ENCODE assay signal across 8 mouse cellular contexts in genomic region chr13:55329683-55330566, GRCm38 (mm10). TPM values are rescaled to one million over a fixed set of nuclear protein-coding genes. Genes with fewer than 3 reads are reported as not detected.
A peak's percentile ranks its signal among the peaks of the same experiment; 100 is the strongest.
DNase-seq lines count a peak whose midpoint lies in the region; ATAC-seq and TF ChIP-seq lines count a peak whose summit lies in the region.

TSS of gene Mxd3 (minus strand) at chr13:55329823.

- no peak for TF ChIP-seq CTCF in G1E (IDR thresholded peaks at IDR 0.05; ENCODE audit: low read depth, low read length)

- H3K27ac ChIP-seq in forebrain, embryonic 13.5 days = peak within 1 kb of the TSS; percentile 92
- peak within 1 kb of the TSS; percentile 91 for H3K27ac ChIP-seq in lung, embryonic 16.5 days (ENCODE audit: low read length)

- intact Hi-C loops in heart, postnatal 25 days (cut with DNase I) = no loop called here

- H3K36me3 ChIP-seq in G1E (replicated peaks) = peaks cover 31% of the 10 kb centered on the region
- H3K36me3 ChIP-seq in forebrain, embryonic 13.5 days (ENCODE audit: poor library complexity, severe bottlenecking) = peaks cover 15% of the 10 kb centered on the region
- H3K36me3 ChIP-seq in lung, embryonic 16.5 days (ENCODE audit: control insufficient read depth, insufficient read depth, low read length) = peaks cover 11% of the 10 kb centered on the region

- H3K4me2 ChIP-seq in forebrain, embryonic 13.5 days = peak within 1 kb of the TSS; percentile 68
- H3K4me2 ChIP-seq in lung, embryonic 16.5 days (ENCODE audit: low read depth, low read length) = peak within 1 kb of the TSS; percentile 74

- H3K27me3 ChIP-seq in G1E (ENCODE audit: insufficient read depth, low read length) = peaks cover 13% of the 10 kb centered on the region
- H3K27me3 ChIP-seq in forebrain, embryonic 13.5 days = no peaks in the 10 kb centered on the region
- no peaks in the 10 kb centered on the region for H3K27me3 ChIP-seq in lung, embryonic 16.5 days (ENCODE audit: control insufficient read depth, insufficient read depth, low read depth, low read length)

- H3K9ac ChIP-seq in forebrain, embryonic 13.5 days = peak within 1 kb of the TSS; percentile 83
- peak within 1 kb of the TSS; percentile 76 for H3K9ac ChIP-seq in lung, embryonic 16.5 days (ENCODE audit: low read length)

- ATAC-seq in G1E (ENCODE audit: extremely low read depth, insufficient number of reproducible peaks, low FRiP score, poor library complexity, severe bottlenecking) = peak; percentile 65
- ATAC-seq in cerebellum, adult (ENCODE audit: insufficient number of reproducible peaks, low FRiP score, low TSS enrichment) = peak; percentile 61
- ATAC-seq in forebrain, embryonic 13.5 days = peak; percentile 84
- ATAC-seq in lung, embryonic 16.5 days (ENCODE audit: low read depth) = peak; percentile 90

- no peaks in the 10 kb centered on the region for H3K9me3 ChIP-seq in G1E (replicated peaks)
- no peaks in the 10 kb centered on the region for H3K9me3 ChIP-seq in forebrain, embryonic 13.5 days (replicated peaks)
- H3K9me3 ChIP-seq in lung, embryonic 16.5 days (ENCODE audit: control insufficient read depth, low read length) = no peaks in the 10 kb centered on the region

- H3K4me3 ChIP-seq in G1E (ENCODE audit: low read depth, low read length) = peak within 1 kb of the TSS; percentile 78
- H3K4me3 ChIP-seq in forebrain, embryonic 13.5 days = peak within 1 kb of the TSS; percentile 64
- H3K4me3 ChIP-seq in lung, embryonic 16.5 days (ENCODE audit: low read length) = peak within 1 kb of the TSS; percentile 66

- WGBS in forebrain, embryonic 13.5 days = under 1% methylated on average over 74 of the region's 82 CpGs
- under 1% methylated on average over 71 of the region's 82 CpGs for WGBS in lung, embryonic 16.5 days

- peaks cover 47% of the 10 kb centered on the region for H3K4me1 ChIP-seq in G1E (ENCODE audit: insufficient read depth, low read depth, low read length)
- peaks cover 34% of the 10 kb centered on the region for H3K4me1 ChIP-seq in forebrain, embryonic 13.5 days
- H3K4me1 ChIP-seq in lung, embryonic 16.5 days (replicated peaks; ENCODE audit: control insufficient read depth, insufficient read depth, low read length) = peaks cover 32% of the 10 kb centered on the region

- peak; percentile 90 for DNase-seq in G1E (ENCODE audit: low spot score)
- peak; percentile 71 for DNase-seq in heart, postnatal 25 days (ENCODE audit: low spot score)
- peak; percentile 75 to 79 for DNase-seq in layer of hippocampus, adult 18-20 months (ENCODE audit: low spot score in 2 of 2)
- DNase-seq in ovary, adult 18-20 months (ENCODE audit: low spot score) = peak; percentile 69
- DNase-seq in thymus, postnatal 0 days (ENCODE audit: low spot score) = peak; percentile 92

RNA-seq across cellular contexts. Expression of gene Mxd3, which starts in this region (rescaled TPM):
- total RNA-seq in G1E (2014; fragmentation: Nextera tagmentation) (0.87 and 33.8 TPM in 2 replicates), G1E (2017) (8.3 and 10.8 TPM in 2 replicates)
- polyA plus RNA-seq in G1E (2012) = 3.8 and 4.7 TPM in 2 replicates
- 42.8 and 44.6 TPM in 2 replicates for polyA plus RNA-seq in forebrain, embryonic 13.5 days (2015; fragmentation: Nextera tagmentation; extraction: Ambion mirVana)
- under 1 TPM; 0.36 to 0.65 TPM for total RNA-seq in heart, postnatal 25 days (2021)
- 1 to 10 TPM in 1 of 2 experiments, under 1 TPM in 1; 0.79 to 1.2 TPM for total RNA-seq in layer of hippocampus, adult 18-20 months (2021)
- polyA plus RNA-seq in lung, embryonic 16.5 days (2015; fragmentation: Nextera tagmentation; extraction: Ambion mirVana) = 44.0 and 46.4 TPM in 2 replicates
- 57.9 and 66.6 TPM in 2 replicates for polyA plus RNA-seq in thymus, postnatal 0 days (2015; fragmentation: Nextera tagmentation; extraction: Ambion mirVana)

Comparison
In these comparisons a context has a peak if more than half of its experiments do, and no peak if none do; other contexts are left out.
1. Peak in every context shown above with its lines: DNase-seq, ATAC-seq, H3K4me3 ChIP-seq and H3K27ac ChIP-seq.
2. Peak in DNase-seq in heart, postnatal 25 days; RNA of the gene not detected or under 1 TPM.